Mouse (Mus musculus): ENCODE measurements around the gene Nt5c2.

GRCm38 (mm10) chr19:47024954-47025353 is 10.0 kb upstream of the Nt5c2 start:
- no peak for TF ChIP-seq TAL1 (IDR thresholded peaks at IDR 0.05; ENCODE audit: low read length)
- TF ChIP-seq GATA1 (IDR thresholded peaks at IDR 0.05; ENCODE audit: low read length), result no peak
